Mouse (Mus musculus) induced T-regulatory cell, adult 2 months (primary cell): Measurements from ENCODE around the gene Tmem213.

Source experiments
- DNase-seq: peaks from one replicate; pipeline ENCODE4 v3.0.0-alpha.2; 2012; ENCODE audit warnings: low read depth

Tmem213 gene

GRCm38 (mm10) chr6:38116107-38116770, 7.2 kb downstream of the Tmem213 start:
- no peak for DNase-seq

GRCm38 (mm10) chr6:38118341-38118740, 9.3 kb downstream of the Tmem213 start:
- DNase-seq: no peak

GRCm38 (mm10) chr6:38120681-38121371, 11.8 kb downstream of the Tmem213 start:
- DNase-seq: peak; percentile 45

- no peak for DNase-seq
Measured at GRCm38 (mm10) chr6:38121843-38122242, 12.8 kb downstream of the Tmem213 start.

GRCm38 (mm10) chr6:38122791-38123190, 13.7 kb downstream of the Tmem213 start:
- no peak for DNase-seq

GRCm38 (mm10) chr6:38123471-38124206, 14.6 kb downstream of the Tmem213 start:
- DNase-seq: no peak

GRCm38 (mm10) chr6:38124207-38124835, 15.3 kb downstream of the Tmem213 start, which contains the start of gene Atp6v0a4:
Gene Atp6v0a4, minus strand, starts transcription at chr6:38124586.
- no peak for DNase-seq

- DNase-seq: no peak
Measured at GRCm38 (mm10) chr6:38124882-38125281, 15.8 kb downstream of the Tmem213 start.

GRCm38 (mm10) chr6:38125462-38125861, 16.4 kb downstream of the Tmem213 start:
- DNase-seq: no peak

- DNase-seq: no peak
Measured at GRCm38 (mm10) chr6:38128115-38128514, 19.1 kb downstream of the Tmem213 start.

GRCm38 (mm10) chr6:38129883-38130282, 20.8 kb downstream of the Tmem213 start:
- no peak for DNase-seq

- DNase-seq: no peak
Measured at GRCm38 (mm10) chr6:38131801-38132231, 22.8 kb downstream of the Tmem213 start.

GRCm38 (mm10) chr6:38134806-38135559, 25.9 kb downstream of the Tmem213 start:
- no peak for DNase-seq

- no peak for DNase-seq
Measured at GRCm38 (mm10) chr6:38139086-38139485, 30.0 kb downstream of the Tmem213 start.

- no peak for DNase-seq
Measured at GRCm38 (mm10) chr6:38140402-38140801, 31.3 kb downstream of the Tmem213 start.

- no peak for DNase-seq
Measured at GRCm38 (mm10) chr6:38144161-38144998, 35.3 kb downstream of the Tmem213 start.

GRCm38 (mm10) chr6:38145463-38146065, 36.5 kb downstream of the Tmem213 start:
- no peak for DNase-seq

GRCm38 (mm10) chr6:38147301-38147700, 38.2 kb downstream of the Tmem213 start:
- DNase-seq: no peak

- no peak for DNase-seq
Measured at GRCm38 (mm10) chr6:38148626-38149025, 39.6 kb downstream of the Tmem213 start.

GRCm38 (mm10) chr6:38149483-38149882, 40.4 kb downstream of the Tmem213 start:
- no peak for DNase-seq
